In genomic region chr11:19016481-19017220, GRCm38 (mm10) we compare ENCODE assay signal across 8 mouse cellular contexts. TPM values are rescaled to one million over a fixed set of nuclear protein-coding genes. Genes with fewer than 3 reads are reported as not detected.
DNase-seq lines count a peak whose midpoint lies in the region; ATAC-seq and TF ChIP-seq lines count a peak whose summit lies in the region.

No protein-coding gene starts in this region.

- H3K79me2 ChIP-seq in MEL (ENCODE audit: control insufficient read depth, insufficient read depth, low read length, poor library complexity), result peaks cover 18% of the 10 kb centered on the region

- H3K4me1 ChIP-seq in MEL (ENCODE audit: control insufficient read depth in 1 of 2, insufficient read depth in 2 of 2, low read length in 2 of 2), result no peaks in the 10 kb centered on the region; a peak in 3 of 4 replicates
- peaks cover 9 to 24% of the 10 kb centered on the region in 2 experiments for H3K4me1 ChIP-seq in heart, embryonic 14.5 days (ENCODE audit: control insufficient read depth in 2 of 2, insufficient read depth in 2 of 2, low read length in 2 of 2)
- no peaks in the 10 kb centered on the region for H3K4me1 ChIP-seq in liver, embryonic 16.5 days (ENCODE audit: control insufficient read depth, low read depth, low read length)

- peak; percentile 47 for DNase-seq in cerebellum, adult 9-10 months
- DNase-seq in cerebellum, postnatal 4 days (ENCODE audit: low spot score in 2 of 2), result no peak
- no peak for DNase-seq in MEL (ENCODE audit: low read depth, low spot score)
- DNase-seq in right cerebral cortex, postnatal 4 days, result no peak
- DNase-seq in testis, postnatal 14 days (ENCODE audit: low spot score), result no peak

- peak overlapping the region; percentile 81 for H3K9ac ChIP-seq in MEL (ENCODE audit: control insufficient read depth, low read depth, low read length, poor library complexity, severe bottlenecking)
- peak overlapping the region; percentile 99 for H3K9ac ChIP-seq in heart, embryonic 14.5 days (ENCODE audit: low read length)
- H3K9ac ChIP-seq in liver, embryonic 16.5 days (ENCODE audit: low read depth, low read length), result no peak overlapping the region

- TF ChIP-seq RAD21 in MEL (IDR thresholded peaks at IDR 0.05; ENCODE audit: low read depth, low read length), result no peak

- H3K27me3 ChIP-seq in MEL (ENCODE audit: control insufficient read depth in 1 of 2, insufficient read depth in 2 of 2, low read length in 2 of 2), result no peaks in the 10 kb centered on the region
- H3K27me3 ChIP-seq in heart, embryonic 14.5 days (ENCODE audit: control insufficient read depth, insufficient read depth, low read length), result no peaks in the 10 kb centered on the region
- H3K27me3 ChIP-seq in liver, embryonic 16.5 days (ENCODE audit: control insufficient read depth, insufficient read depth, low read depth, low read length), result peaks cover 78% of the 10 kb centered on the region

- H3K27ac ChIP-seq in MEL (ENCODE audit: control insufficient read depth, low read depth, low read length), result no peak overlapping the region
- H3K27ac ChIP-seq in heart, embryonic 14.5 days (replicated peaks in 1 of 2; ENCODE audit: control insufficient read depth in 1 of 2, insufficient read depth in 1 of 2, low read depth in 2 of 2, low read length in 2 of 2), result peak overlapping the region; percentile 82 to 93
- no peak overlapping the region for H3K27ac ChIP-seq in liver, embryonic 16.5 days (ENCODE audit: low read length)

- no peaks in the 10 kb centered on the region for H3K9me3 ChIP-seq in MEL (replicated peaks; ENCODE audit: insufficient read depth, low read length)
- no peaks in the 10 kb centered on the region for H3K9me3 ChIP-seq in heart, embryonic 14.5 days (ENCODE audit: control insufficient read depth, low read length)
- H3K9me3 ChIP-seq in liver, embryonic 16.5 days (replicated peaks; ENCODE audit: control insufficient read depth, low read length), result no peaks in the 10 kb centered on the region

- 1% methylated on average over 10 of the region's 10 CpGs for WGBS in heart, embryonic 14.5 days
- under 1% methylated on average over 10 of the region's 10 CpGs for WGBS in liver, embryonic 16.5 days (ENCODE audit: insufficient replicate concordance)

- TF ChIP-seq EP300 in MEL (IDR thresholded peaks at IDR 0.05; ENCODE audit: low read depth in 1 of 2, low read length in 2 of 2), result no peak

- H3K4me3 ChIP-seq in MEL (ENCODE audit: control insufficient read depth in 1 of 2, insufficient read depth in 1 of 2, low read depth in 2 of 2, low read length in 2 of 2), result peak overlapping the region; percentile 24 to 68; a peak in 3 of 4 replicates
- H3K4me3 ChIP-seq in heart, embryonic 14.5 days (ENCODE audit: control insufficient read depth in 1 of 2, insufficient read depth in 1 of 2, low read depth in 1 of 2, low read length in 2 of 2), result peak overlapping the region; percentile 63 to 93
- peak overlapping the region; percentile 38 for H3K4me3 ChIP-seq in liver, embryonic 16.5 days (ENCODE audit: low read depth, low read length)

- no peak for TF ChIP-seq POLR2A in MEL (IDR thresholded peaks at IDR 0.05; ENCODE audit: control insufficient read depth in 1 of 2, insufficient read depth in 1 of 2, low read depth in 1 of 2, low read length in 2 of 2, poor library complexity in 1 of 2)

- H3K36me3 ChIP-seq in MEL (ENCODE audit: control insufficient read depth in 1 of 2, insufficient read depth in 2 of 2, low read length in 2 of 2), result peaks cover 0 to 8% of the 10 kb centered on the region in 2 experiments; a peak in 2 of 4 replicates
- H3K36me3 ChIP-seq in heart, embryonic 14.5 days (ENCODE audit: control insufficient read depth, insufficient read depth, low read length), result peaks cover 30% of the 10 kb centered on the region
- no peaks in the 10 kb centered on the region for H3K36me3 ChIP-seq in liver, embryonic 16.5 days (ENCODE audit: control insufficient read depth, insufficient read depth)

- no peak for TF ChIP-seq CTCF in MEL (IDR thresholded peaks at IDR 0.05 in 2 of 3, conservative IDR thresholded peaks at IDR 0.05 in 1 of 3; ENCODE audit: control insufficient read depth in 1 of 3, insufficient read depth in 1 of 3, low read depth in 2 of 3, low read length in 3 of 3, poor library complexity in 1 of 3, severe bottlenecking in 1 of 3)

- no peak for ATAC-seq in heart, embryonic 14.5 days (ENCODE audit: insufficient number of reproducible peaks, insufficient read depth, low FRiP score, low read depth)
- ATAC-seq in liver, embryonic 16.5 days (ENCODE audit: low read depth), result no peak
- ATAC-seq in monocyte, adult 5-6 weeks (replicated peaks; ENCODE audit: insufficient number of reproducible peaks, low FRiP score, low TSS enrichment, poor library complexity, severe bottlenecking), result no peak

- peak overlapping the region; percentile 96 for H3K4me2 ChIP-seq in heart, embryonic 14.5 days (ENCODE audit: low read length)
- peak overlapping the region; percentile 46 for H3K4me2 ChIP-seq in liver, embryonic 16.5 days (ENCODE audit: low read depth, low read length)

TF ChIP-seq in MEL, 35 proteins besides CTCF, POLR2A, EP300 and RAD21:
- TF ChIP-seq MYB (IDR thresholded peaks at IDR 0.05; ENCODE audit: low read depth, low read length) (no peak), NELFE (IDR thresholded peaks at IDR 0.05; ENCODE audit: low read depth, low read length) (peak; percentile 4; the same call in 1 of the 2 replicates), MXI1 (IDR thresholded peaks at IDR 0.05; ENCODE audit: low read depth, low read length) (peak; percentile 21; the same call in 1 of the 2 replicates)

RNA-seq across cellular contexts. Expression of gene Meis1, which starts 2.1 kb away (rescaled TPM):
- total RNA-seq in MEL (2012; rRNA removed), result 15.3 and 16.5 TPM in 2 replicates
- polyA plus RNA-seq in MEL (2012; ENCODE audit: insufficient read depth in 1 of 2, insufficient read length in 2 of 2, low read depth in 1 of 2, low replicate concordance in 2 of 2, missing spikeins in 1 of 2), result 1 to 10 TPM in 1 of 2 experiments, not detected in 1; 8.2 TPM
- polyA plus RNA-seq in heart, embryonic 14.5 days (2014; fragmentation: Nextera tagmentation; extraction: Ambion mirVana), result 50.1 and 55.4 TPM in 2 replicates
- polyA plus RNA-seq in liver, embryonic 16.5 days (2015; fragmentation: Nextera tagmentation; extraction: Ambion mirVana), result 8.0 and 8.5 TPM in 2 replicates
- total RNA-seq in monocyte, adult 5-6 weeks (2017), result 6.7 to 11.1 TPM (median 10.2 TPM) in 3 replicates

Comparison
In these comparisons a context has a peak if more than half of its experiments do, and no peak if none do; other contexts are left out.
1. H3K27ac ChIP-seq: peak in heart, embryonic 14.5 days (2 of 2); none in MEL (single experiment) and liver, embryonic 16.5 days (single experiment).
2. Peak in every context shown above with its lines, with median percentiles within 50 percentile points of each other: H3K4me3 ChIP-seq.